ENCODE assay signal across 14 mouse cellular contexts in genomic region chr16:60121435-60121834, GRCm38 (mm10).
"Had no signal": no experiment of that assay in that cellular context is flagged by ENCODE, and none has a peak within 500 bp of the region (broad histone marks: within the 10 kb centered on the region; RNA-seq: fewer than 3 reads in every experiment).

No protein-coding gene starts in this region.

- H3K36me3 ChIP-seq: liver, embryonic 12.5 days; midbrain, embryonic 13.5 days; midbrain, embryonic 15.5 days; neural tube, embryonic 12.5 days had no signal

- H3K4me1 ChIP-seq: liver, embryonic 12.5 days; midbrain, embryonic 13.5 days; midbrain, embryonic 15.5 days; neural tube, embryonic 12.5 days had no signal

- H3K4me3 ChIP-seq: liver, embryonic 12.5 days; midbrain, embryonic 13.5 days; midbrain, embryonic 15.5 days; neural tube, embryonic 12.5 days had no signal

- H3K4me2 ChIP-seq: liver, embryonic 12.5 days; lung, embryonic 14.5 days; midbrain, embryonic 11.5 days; midbrain, embryonic 13.5 days; midbrain, embryonic 15.5 days; neural tube, embryonic 12.5 days had no signal

- H3K27me3 ChIP-seq: liver, embryonic 12.5 days; midbrain, embryonic 13.5 days; midbrain, embryonic 15.5 days; neural tube, embryonic 12.5 days had no signal

- H3K9ac ChIP-seq: liver, embryonic 12.5 days; liver, embryonic 14.5 days; lung, embryonic 14.5 days; midbrain, embryonic 13.5 days; midbrain, embryonic 15.5 days; neural tube, embryonic 12.5 days had no signal

- DNase-seq: lung, adult 18-20 months; lung, embryonic 14.5 days; lung, postnatal 10 days; lung, postnatal 36 days; right cerebral cortex, postnatal 14 days; thymus, adult 18-20 months; thymus, postnatal 14 days; thymus, postnatal 36 days had no signal

- H3K27ac ChIP-seq: liver, embryonic 12.5 days; liver, embryonic 14.5 days; midbrain, embryonic 13.5 days; midbrain, embryonic 15.5 days; neural tube, embryonic 12.5 days had no signal

- H3K9me3 ChIP-seq: liver, embryonic 12.5 days; midbrain, embryonic 13.5 days; midbrain, embryonic 15.5 days; neural tube, embryonic 12.5 days had no signal

- ATAC-seq: liver, embryonic 12.5 days; midbrain, embryonic 13.5 days; midbrain, embryonic 15.5 days had no signal
